Mouse (Mus musculus) MEL (cell line): ENCODE data around the gene Lsp1.

Source experiments
- CTCF ChIP-seq, 3 experiments: IDR thresholded peaks in 2 of 3; conservative IDR thresholded peaks in 1 of 3; 2 replicates each; pipeline ENCODE4 v1.5.1; 2011 to 2012; ENCODE audit warnings: low read length in 3 of 3, low read depth in 2 of 3, mild to moderate bottlenecking in 2 of 3, improper control_type of control experiment in 1 of 3, inconsistent platforms in 1 of 3, mixed read lengths in 1 of 3, moderate library complexity in 1 of 3; ENCODE audit not compliant: control insufficient read depth in 1 of 3, insufficient read depth in 1 of 3, poor library complexity in 1 of 3, severe bottlenecking in 1 of 3
- EP300 ChIP-seq, 2 experiments: IDR thresholded peaks; 2 replicates each; pipeline ENCODE4 v1.6.1; 2011; ENCODE audit warnings: improper control_type of control experiment in 2 of 2, low read length in 2 of 2, low read depth in 1 of 2, mild to moderate bottlenecking in 1 of 2
- HCFC1 ChIP-seq: IDR thresholded peaks from 2 replicates; pipeline ENCODE4 v1.6.1; 2012; ENCODE audit warnings: low read depth, mild to moderate bottlenecking, inconsistent platforms, low read length, improper control_type of control experiment, moderate library complexity
- JUND ChIP-seq: IDR thresholded peaks from 2 replicates; pipeline ENCODE4 v1.6.1; 2011; ENCODE audit warnings: low read depth, mild to moderate bottlenecking, improper control_type of control experiment, low read length
- POLR2A ChIP-seq, 2 experiments: IDR thresholded peaks; 2 replicates each; pipeline ENCODE4 v1.6.1; 2011 to 2012; ENCODE audit warnings: low read length in 2 of 2, mild to moderate bottlenecking in 2 of 2, control low read depth in 1 of 2, improper control_type of control experiment in 1 of 2, low read depth in 1 of 2, moderate library complexity in 1 of 2; ENCODE audit not compliant: control insufficient read depth in 1 of 2, insufficient read depth in 1 of 2, poor library complexity in 1 of 2
- POLR2AphosphoS5 ChIP-seq: IDR thresholded peaks from 2 replicates; pipeline ENCODE4 v1.6.1; 2012; ENCODE audit warnings: low read depth, borderline replicate concordance, mild to moderate bottlenecking, inconsistent platforms, low read length, moderate library complexity, mixed read lengths
- TBP ChIP-seq: IDR thresholded peaks from 2 replicates; pipeline ENCODE4 v1.8.0; 2011; ENCODE audit warnings: low read depth, low read length, improper control_type of control experiment

DNA sequence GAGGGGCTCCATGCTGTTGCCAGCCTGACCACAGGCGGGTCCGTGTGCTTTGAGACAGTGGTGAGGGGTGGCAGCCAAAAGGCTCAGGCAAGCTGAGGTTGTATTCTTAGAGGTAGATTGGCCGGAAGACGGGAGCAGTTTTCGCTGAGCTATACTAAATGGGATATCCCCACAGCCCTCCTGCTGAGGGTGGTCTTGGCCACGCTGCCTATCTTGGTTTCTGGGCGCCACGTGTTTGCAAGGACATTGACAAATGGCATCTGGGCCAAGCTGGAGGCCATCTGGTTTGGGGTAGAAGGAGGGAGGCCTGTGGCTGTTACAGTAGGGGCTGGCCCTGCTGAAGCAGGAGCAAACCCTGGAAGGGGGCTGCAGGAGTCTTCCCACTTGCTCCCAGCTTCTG, 32.9 kb downstream of the Lsp1 start:
- no peak for TF ChIP-seq JUND
- TF ChIP-seq POLR2A (IDR thresholded peaks at IDR 0.05; ENCODE audit: control insufficient read depth in 1 of 2, insufficient read depth in 1 of 2, low read depth in 1 of 2, low read length in 2 of 2, poor library complexity in 1 of 2) = no peak
- no peak for TF ChIP-seq TBP
- no peak for TF ChIP-seq HCFC1
- no peak for TF ChIP-seq CTCF (IDR thresholded peaks at IDR 0.05 in 2 of 3, conservative IDR thresholded peaks at IDR 0.05 in 1 of 3; ENCODE audit: control insufficient read depth in 1 of 3, insufficient read depth in 1 of 3, low read depth in 2 of 3, low read length in 3 of 3, poor library complexity in 1 of 3, severe bottlenecking in 1 of 3)
- TF ChIP-seq EP300 (IDR thresholded peaks at IDR 0.05; ENCODE audit: low read depth in 1 of 2, low read length in 2 of 2) = no peak
- no peak for TF ChIP-seq POLR2AphosphoS5
